Mouse (Mus musculus) left cerebral cortex, postnatal 36 days (tissue): ENCODE data around the gene Adamtsl1. TPM values are rescaled to one million over a fixed set of nuclear protein-coding genes. Genes with fewer than 3 reads are reported as not detected.

Source experiments
- DNase-seq, 2 experiments: peaks; one replicate each; pipeline ENCODE4 v3.0.0; 2021 to 2022; ENCODE audit warnings: low spot score in 2 of 2, mixed read lengths in 1 of 2
- intact Hi-C: fragments of 180-260 bp; cut with DNase I; formaldehyde crosslinking; loops from one replicate; pipeline ENCODE4 v1.15.1; 2025
- total RNA-seq, 2 experiments: library from RNA; stranded (reverse); gene quantifications; 2 replicates each; pipeline ENCODE4 v1.2.3; 2021

Adamtsl1 gene
- total RNA-seq, 2 experiments from 2014 or later = 4.3 to 4.5 TPM

DNA sequence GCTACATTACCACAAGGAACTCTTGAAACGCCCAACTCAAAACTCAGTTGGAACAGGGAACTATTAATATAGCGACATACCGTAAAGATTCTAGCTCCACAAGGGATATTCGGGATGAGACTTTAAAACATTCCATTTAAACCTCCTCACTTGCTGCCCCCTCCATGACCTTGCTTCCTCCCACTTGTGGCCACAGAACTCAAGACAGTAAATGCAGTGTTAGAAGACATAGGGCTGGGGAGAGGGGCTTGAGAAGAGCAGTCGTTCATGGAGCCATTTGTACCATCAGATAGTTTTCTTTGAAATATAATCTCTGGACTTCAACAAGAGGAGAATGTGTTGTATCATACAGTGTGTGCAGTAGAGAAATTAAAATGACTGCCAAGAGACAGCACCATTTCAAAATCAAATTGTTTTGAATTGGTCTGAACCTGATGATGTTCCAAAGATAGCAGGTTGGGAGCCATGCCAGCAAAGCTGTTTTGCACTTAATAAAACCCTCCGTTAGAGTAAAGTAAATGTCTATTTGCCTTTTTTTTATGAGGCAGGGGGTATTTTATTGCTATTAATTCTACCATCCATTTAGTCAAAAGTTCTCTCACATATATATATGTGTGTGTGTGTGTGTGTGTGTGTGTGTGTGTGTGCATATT is 759.9 kb downstream of the Adamtsl1 start:
- no peak for DNase-seq
- intact Hi-C loops = no loop called here

DNA sequence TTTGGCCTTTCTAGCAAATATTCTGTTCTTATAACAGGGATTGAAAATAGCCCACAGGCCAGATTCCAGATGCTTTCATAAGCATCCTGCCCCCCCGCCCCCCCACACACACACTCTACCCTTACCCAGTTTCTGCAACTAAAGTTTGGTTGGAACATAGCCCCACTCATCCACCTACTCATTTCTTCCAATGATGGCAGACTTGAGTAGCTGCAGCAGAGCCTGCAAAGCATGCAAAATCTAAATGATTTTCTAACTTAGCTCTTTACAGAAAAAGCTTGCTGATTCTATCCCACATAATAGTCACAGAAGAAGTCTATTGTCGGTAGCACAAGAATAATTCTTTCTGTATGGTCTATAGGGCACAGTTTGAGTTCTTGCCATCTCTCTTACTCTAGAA is 760.7 kb downstream of the Adamtsl1 start:
- no peak for DNase-seq
- intact Hi-C loops = no loop called here

- intact Hi-C loops = no loop called here
- DNase-seq = no peak
These were observed 762.2 kb downstream of the Adamtsl1 start for GRCm38 (mm10) chr4:86276021-86276813.

DNA sequence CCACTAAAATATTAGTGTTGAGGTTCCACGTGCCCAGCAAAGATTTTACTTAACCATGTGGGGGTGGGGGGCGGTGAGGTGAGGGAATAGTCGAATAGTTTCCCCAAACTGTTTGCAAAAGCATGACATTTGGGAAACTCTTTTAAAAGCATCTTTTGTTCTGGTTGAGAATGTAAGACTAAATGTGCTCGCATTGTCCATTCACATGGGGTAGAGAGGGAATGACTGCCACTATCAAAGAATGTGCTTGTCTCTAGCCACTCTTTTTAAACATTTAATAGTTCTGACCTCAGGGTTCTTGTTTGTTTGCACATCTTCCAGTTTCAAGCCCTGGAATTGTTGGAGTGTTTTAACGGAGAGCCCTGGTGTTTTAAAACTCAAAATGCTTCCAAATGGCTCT is 764.6 kb downstream of the Adamtsl1 start:
- intact Hi-C loops = no loop called here
- DNase-seq = no peak

- intact Hi-C loops = no loop called here
- DNase-seq = no peak
These were observed 772.6 kb downstream of the Adamtsl1 start for GRCm38 (mm10) chr4:86286572-86286971.

GRCm38 (mm10) chr4:86288264-86288663 is 774.3 kb downstream of the Adamtsl1 start:
- intact Hi-C loops = no loop called here
- DNase-seq = no peak

- intact Hi-C loops = no loop called here
These were observed 775.7 kb downstream of the Adamtsl1 start for GRCm38 (mm10) chr4:86289511-86290273.

GRCm38 (mm10) chr4:86294828-86295251 is 780.9 kb downstream of the Adamtsl1 start:
- DNase-seq = no peak
- intact Hi-C loops = no loop called here

More at GRCm38 (mm10) chr4:86289511-86290273, 775.7 kb downstream of the Adamtsl1 start:
- no peak for DNase-seq

- DNase-seq = no peak
- intact Hi-C loops = no loop called here
These were observed 787.5 kb downstream of the Adamtsl1 start for GRCm38 (mm10) chr4:86301469-86301868.

DNA sequence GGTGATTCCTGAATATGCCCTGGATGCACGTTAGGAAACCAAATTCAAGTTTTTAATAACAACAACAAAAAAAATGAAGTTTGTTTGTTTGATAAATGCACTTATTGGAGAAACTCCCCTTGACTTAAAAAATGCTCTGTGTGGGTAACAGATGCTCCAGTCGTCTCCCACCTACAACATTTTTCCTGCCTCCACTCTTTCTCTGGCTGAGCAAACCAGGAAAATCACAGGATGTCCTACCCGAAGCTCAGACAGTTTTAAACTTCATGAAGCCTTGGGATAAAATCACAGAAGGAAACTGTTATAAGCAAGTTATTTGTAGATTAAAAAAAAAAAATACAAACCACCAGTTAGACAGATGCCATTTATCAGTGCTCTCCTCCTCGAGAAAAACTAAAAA is 788.1 kb downstream of the Adamtsl1 start:
- intact Hi-C loops = no loop called here
- no peak for DNase-seq

GRCm38 (mm10) chr4:86306753-86307152 is 792.8 kb downstream of the Adamtsl1 start:
- no peak for DNase-seq
- intact Hi-C loops = no loop called here

DNA sequence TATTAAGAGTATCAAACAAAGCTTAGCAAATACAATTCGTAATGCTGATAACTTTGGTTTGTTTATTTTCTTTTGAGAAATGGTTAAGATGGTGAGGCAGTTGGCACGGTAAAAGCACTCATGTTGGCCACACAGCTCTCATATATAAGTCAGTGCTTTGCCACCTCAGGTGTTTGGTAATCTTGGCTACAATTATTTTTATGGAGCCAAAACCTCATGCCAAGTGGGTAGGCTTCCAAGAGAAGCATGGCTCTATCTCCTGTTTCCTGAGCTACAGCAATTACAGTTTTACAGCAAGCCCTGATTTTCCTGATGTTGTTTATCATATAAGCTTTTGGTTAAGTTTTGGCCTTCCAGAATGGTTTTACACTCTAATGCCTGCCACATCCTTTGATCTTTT is 795.2 kb downstream of the Adamtsl1 start:
- intact Hi-C loops = no loop called here
- DNase-seq = no peak

- DNase-seq = no peak
- intact Hi-C loops = no loop called here
These were observed 797.1 kb downstream of the Adamtsl1 start for GRCm38 (mm10) chr4:86310806-86311730.

DNA sequence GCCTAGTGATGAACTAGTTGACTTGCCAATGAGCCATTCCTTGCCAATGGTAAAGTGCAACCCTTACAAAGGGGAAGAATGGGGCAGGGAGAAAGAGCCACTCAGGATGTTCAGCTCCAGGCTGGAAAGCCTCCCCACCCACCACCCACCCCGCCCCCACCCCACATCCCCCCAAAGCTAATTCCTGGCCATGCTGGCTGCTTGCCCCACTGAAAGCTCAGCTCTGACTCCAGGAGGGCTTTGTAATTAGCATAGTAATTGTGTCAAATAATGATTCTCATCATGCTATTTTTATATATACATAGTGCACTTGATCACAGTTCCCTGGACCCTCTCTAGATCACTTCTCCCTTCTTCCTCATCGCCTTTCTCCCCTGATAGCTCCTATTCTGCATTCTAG is 798.4 kb downstream of the Adamtsl1 start:
- intact Hi-C loops = no loop called here
- no peak for DNase-seq

- no peak for DNase-seq
- intact Hi-C loops = no loop called here
These were observed 800.5 kb downstream of the Adamtsl1 start for GRCm38 (mm10) chr4:86314442-86314841.

- intact Hi-C loops = no loop called here
- DNase-seq = no peak
These were observed 801.1 kb downstream of the Adamtsl1 start for GRCm38 (mm10) chr4:86315122-86315521.

GRCm38 (mm10) chr4:86317916-86318542 is 804.1 kb downstream of the Adamtsl1 start:
- DNase-seq = no peak
- intact Hi-C loops = no loop called here

GRCm38 (mm10) chr4:86325411-86325810 is 811.4 kb downstream of the Adamtsl1 start:
- intact Hi-C loops = no loop called here
- no peak for DNase-seq

DNA sequence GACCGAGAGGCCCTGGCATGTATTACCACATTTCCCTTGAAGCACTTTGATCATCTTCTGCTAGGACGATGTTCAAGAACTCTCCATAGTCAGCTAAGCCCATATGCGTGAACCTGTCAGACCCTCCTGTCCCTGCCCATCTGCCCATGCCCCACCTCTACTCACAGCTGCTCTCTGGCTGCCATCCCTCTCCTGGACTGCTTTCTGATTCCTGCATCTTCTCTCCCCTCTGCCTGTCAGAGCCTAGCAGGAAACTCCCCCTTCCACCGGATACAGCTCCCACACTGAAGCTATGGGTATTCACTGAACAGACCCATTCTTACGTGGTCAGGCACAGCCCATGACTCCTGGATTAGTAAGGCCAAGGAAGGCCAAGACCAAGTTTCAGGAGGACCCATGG is 812.0 kb downstream of the Adamtsl1 start:
- intact Hi-C loops = no loop called here
- no peak for DNase-seq
